Mouse (Mus musculus) liver, embryonic 14.5 days (tissue): Measurements from ENCODE around the gene Rab8b. TPM values are rescaled to one million over a fixed set of nuclear protein-coding genes. Genes with fewer than 3 reads are reported as not detected.

Experiments used
- ATAC-seq: fragments of 200-750 bp; cut with Nextera tagmentation; 2 replicates; pipeline ENCODE4 v1.8.0; 2017; ENCODE audit warnings: moderate number of reproducible peaks, mild to moderate bottlenecking, moderate library complexity; ENCODE audit not compliant: insufficient read depth
- DNase-seq, 3 experiments: peaks; one replicate each; pipeline ENCODE4 v3.0.0-alpha.2; 2012 to 2013; ENCODE audit warnings: low read depth in 3 of 3, low spot score in 3 of 3
- H3K27ac ChIP-seq: fragments of 300-500 bp; sonication (generic); 2 replicates; pipeline ENCODE4 v1.5.1; 2014; ENCODE audit warnings: moderate library complexity, mild to moderate bottlenecking, control low read depth, inconsistent platforms
- H3K27me3 ChIP-seq: fragments of 300-500 bp; sonication (generic); 2 replicates; pipeline ENCODE4 v1.6.1; 2014; ENCODE audit warnings: mild to moderate bottlenecking, low read length, moderate library complexity; ENCODE audit not compliant: control insufficient read depth, insufficient read depth
- H3K36me3 ChIP-seq: fragments of 300-500 bp; sonication (generic); replicated peaks from 2 replicates; pipeline ENCODE4 v1.6.1; 2014; ENCODE audit warnings: low read depth; ENCODE audit not compliant: control insufficient read depth, insufficient read depth
- H3K4me1 ChIP-seq, 2 experiments: fragments of 200-500 bp in 1 of 2; fragments of 300-500 bp in 1 of 2; sonication (generic) in 1 of 2; replicated peaks; 2 replicates each; pipeline ENCODE4 v1.6.1; 2012 to 2014; ENCODE audit warnings: antibody characterized with exemption in 1 of 2, inconsistent platforms in 1 of 2, low read length in 1 of 2; ENCODE audit not compliant: control insufficient read depth in 2 of 2, insufficient read depth in 2 of 2
- H3K4me2 ChIP-seq: fragments of 300-500 bp; sonication (generic); 2 replicates; pipeline ENCODE4 v1.6.1; 2014; ENCODE audit warnings: low read depth, mild to moderate bottlenecking, control low read depth, moderate library complexity
- H3K4me3 ChIP-seq, 2 experiments: fragments of 200-500 bp in 1 of 2; fragments of 300-500 bp in 1 of 2; sonication (generic) in 1 of 2; 2 replicates each; pipeline ENCODE4 v1.5.1; 2012 to 2014; ENCODE audit warnings: low read depth in 2 of 2, low read length in 2 of 2, mild to moderate bottlenecking in 2 of 2, control low read depth in 1 of 2, inconsistent platforms in 1 of 2, moderate library complexity in 1 of 2; ENCODE audit not compliant: insufficient read depth in 1 of 2
- H3K9ac ChIP-seq: fragments of 300-500 bp; sonication (generic); replicated peaks from 2 replicates; pipeline ENCODE4 v1.6.1; 2014; ENCODE audit warnings: mild to moderate bottlenecking, control low read depth, moderate library complexity
- H3K9me3 ChIP-seq: fragments of 300-500 bp; sonication (generic); 2 replicates; pipeline ENCODE4 v1.6.1; 2016; ENCODE audit warnings: low read length, mixed read lengths; ENCODE audit not compliant: control insufficient read depth
- CTCF ChIP-seq: IDR thresholded peaks from 2 replicates; pipeline ENCODE4 v1.5.1; 2016; ENCODE audit warnings: antibody characterized with exemption, low read depth, control low read depth
- EP300 ChIP-seq: IDR thresholded peaks from 2 replicates; pipeline ENCODE4 v1.6.1; 2016; ENCODE audit warnings: antibody characterized with exemption, low read depth
- WGBS: fragments of 180-500 bp; shearing (Covaris S2); extraction: QIAGEN DNeasy Blood & Tissue Kit; methylation state at CpG from one replicate; pipeline ENCODE4 v1.1.7; 2014; ENCODE audit not compliant: insufficient replicate concordance; 5-methylcytosine and 5-hydroxymethylcytosine counted together
- polyA plus RNA-seq, 2 experiments: library from polyadenylated mRNA; depleted of rRNA in 1 of 2; stranded (reverse) in 1 of 2; unstranded in 1 of 2; fragments of >200 nt; fragmentation: Nextera tagmentation in 1 of 2; extraction: Ambion mirVana in 1 of 2; gene quantifications; 2 replicates each; pipeline versions ENCODE4 v1.2.1 to v1.2.3; 2012 to 2014

The Rab8b gene
- polyA plus RNA-seq, 2 experiments = 18.3 to 20.6 TPM

DNA sequence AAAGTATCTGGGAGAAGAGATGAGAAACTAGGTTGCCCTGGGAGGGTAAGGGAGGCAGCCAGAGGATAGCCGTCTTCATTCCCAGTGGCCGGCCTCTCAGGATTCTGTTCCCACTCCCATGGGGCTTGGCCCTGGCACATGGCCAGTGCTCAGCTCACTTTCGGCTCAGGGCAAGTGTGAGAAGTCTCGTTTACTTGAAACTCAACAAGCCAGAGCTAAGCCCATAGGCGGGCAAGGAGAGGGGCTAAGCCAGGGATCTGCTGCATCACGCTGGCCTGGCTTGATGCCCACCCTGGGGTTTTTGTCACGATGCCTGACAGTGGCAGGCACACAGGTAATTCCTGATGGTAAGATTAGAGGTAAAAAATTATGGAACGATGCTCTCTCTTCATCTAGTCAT is 18.0 kb upstream of the Rab8b start:
- no peak for ATAC-seq
- DNase-seq = no peak
- Histone ChIP-seq H3K9ac (no peak overlapping the region), H3K36me3 (no peaks in the 10 kb centered on the region), H3K27me3 (no peaks in the 10 kb centered on the region), H3K27ac (no peak overlapping the region), H3K4me3 (no peak overlapping the region), H3K4me1 (no peaks in the 10 kb centered on the region), H3K4me2 (no peak overlapping the region), H3K9me3 (no peaks in the 10 kb centered on the region)
- WGBS = 70% methylated on average over 8 of the region's 8 CpGs
- TF ChIP-seq CTCF = no peak
- no peak for TF ChIP-seq EP300

DNA sequence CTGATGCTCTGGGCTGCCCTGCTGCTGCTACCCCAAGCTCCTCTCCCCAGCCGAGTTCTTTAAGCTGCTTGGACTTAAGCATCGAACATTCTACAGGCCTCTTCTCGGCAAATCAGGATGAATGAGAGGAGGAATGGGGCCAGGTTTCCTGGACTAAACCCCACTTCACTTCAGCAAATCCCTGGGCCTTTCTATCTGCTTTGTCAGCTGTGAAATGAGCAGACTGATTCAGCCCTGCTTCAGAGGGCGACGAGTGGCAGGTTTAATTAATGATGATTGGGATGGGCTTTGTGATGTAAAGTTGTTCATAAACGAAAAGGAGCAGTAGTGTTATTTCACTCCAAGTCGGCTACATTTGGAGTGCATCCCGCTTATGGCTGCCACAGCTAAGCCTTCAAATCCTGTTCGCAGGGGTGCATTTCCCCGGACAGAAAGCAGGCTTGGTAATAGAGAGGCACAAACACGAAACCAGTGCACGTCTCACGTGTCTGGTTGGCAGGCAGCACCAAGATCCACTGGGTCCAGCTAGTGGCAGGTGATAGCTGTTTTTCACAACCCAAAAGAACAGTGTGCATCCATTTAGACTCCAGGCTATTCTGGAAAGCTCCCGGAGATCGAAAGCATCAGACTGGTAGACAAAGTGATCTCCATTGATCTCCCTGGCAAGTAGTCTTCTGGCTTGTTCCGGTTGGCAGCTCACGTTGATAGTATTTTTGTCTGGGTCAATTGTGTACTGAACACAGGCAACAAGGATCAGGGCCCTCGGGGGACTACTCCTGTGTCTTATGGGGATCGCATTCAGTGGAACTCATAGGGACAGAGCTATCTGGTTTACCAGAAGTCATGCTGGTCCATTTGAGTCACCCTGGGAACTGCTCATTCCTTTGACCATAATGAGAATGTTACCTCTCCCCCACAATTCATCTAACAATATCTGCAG is 14.7 kb upstream of the Rab8b start:
- DNase-seq (no peak), ATAC-seq (no peak)
- WGBS = 77% methylated on average over 19 of the region's 19 CpGs
- no peaks in the 10 kb centered on the region for H3K36me3 ChIP-seq
- no peaks in the 10 kb centered on the region for H3K4me1 ChIP-seq
- no peak overlapping the region for H3K27ac ChIP-seq
- no peak overlapping the region for H3K4me2 ChIP-seq
- no peaks in the 10 kb centered on the region for H3K9me3 ChIP-seq
- no peaks in the 10 kb centered on the region for H3K27me3 ChIP-seq
- no peak overlapping the region for H3K9ac ChIP-seq
- TF ChIP-seq CTCF = no peak
- no peak for TF ChIP-seq EP300
- no peak overlapping the region for H3K4me3 ChIP-seq

DNA sequence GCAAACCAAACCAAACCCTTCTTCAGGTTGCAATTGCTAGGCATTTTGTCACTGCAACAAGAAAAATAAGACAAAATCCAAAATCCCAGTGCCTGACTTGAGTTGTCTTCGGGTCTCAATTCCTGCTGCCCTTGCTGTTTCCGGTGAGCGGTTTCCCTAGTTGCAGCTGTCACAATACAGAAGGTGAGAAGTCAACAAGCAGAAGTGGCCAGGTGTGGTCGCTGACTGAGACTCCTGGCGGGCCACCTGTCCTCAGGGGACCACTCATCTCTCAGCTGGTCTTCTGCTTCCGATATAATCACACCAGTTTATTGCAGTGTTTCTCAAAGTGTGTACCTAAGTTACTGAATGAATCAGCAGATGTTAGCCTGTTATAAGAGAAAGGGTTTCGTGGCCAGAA is 10.9 kb upstream of the Rab8b start:
- DNase-seq = no peak
- no peak overlapping the region for H3K9ac ChIP-seq
- H3K27ac ChIP-seq = no peak overlapping the region
- WGBS = 55% methylated on average over 7 of the region's 7 CpGs
- no peak for TF ChIP-seq EP300
- TF ChIP-seq CTCF = no peak
- no peaks in the 10 kb centered on the region for H3K27me3 ChIP-seq
- no peak overlapping the region for H3K4me2 ChIP-seq
- H3K4me1 ChIP-seq = no peaks in the 10 kb centered on the region
- H3K4me3 ChIP-seq = no peak overlapping the region
- no peaks in the 10 kb centered on the region for H3K9me3 ChIP-seq
- no peaks in the 10 kb centered on the region for H3K36me3 ChIP-seq
- ATAC-seq = no peak

DNA sequence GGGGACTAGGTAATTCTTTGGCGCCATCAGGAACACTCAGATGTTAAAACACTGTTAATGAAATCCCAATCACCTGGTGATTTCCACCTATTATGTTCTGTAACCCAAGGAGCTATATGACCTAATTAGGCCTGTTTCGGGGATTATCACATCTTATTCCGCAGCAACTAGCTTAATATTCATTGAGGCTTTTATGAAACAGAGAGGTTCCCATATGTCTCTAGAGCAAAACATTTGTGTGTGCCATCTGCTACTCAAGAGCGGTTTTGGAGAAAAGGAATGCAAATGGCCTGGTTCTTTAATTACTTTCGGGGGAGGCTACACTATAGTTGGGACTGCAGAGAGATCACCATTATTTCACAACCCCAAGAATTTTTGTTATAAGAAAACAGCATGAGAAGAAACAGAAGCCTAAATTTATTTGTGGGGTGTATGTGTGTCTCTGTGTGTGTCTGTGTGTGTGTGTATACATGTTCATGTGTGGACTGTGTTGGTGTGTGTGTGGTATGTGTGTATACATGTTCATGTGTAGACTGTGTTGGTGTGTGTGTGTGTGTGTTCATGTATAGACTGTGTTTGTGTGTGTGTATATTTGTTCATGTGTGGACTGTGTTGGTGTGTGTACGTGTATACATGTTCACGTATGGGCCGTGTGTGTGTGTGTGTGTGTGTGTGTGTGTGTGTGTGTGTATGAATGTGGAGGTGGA is 8.4 kb upstream of the Rab8b start:
- ATAC-seq (no peak), DNase-seq (no peak)
- no peak overlapping the region for H3K4me3 ChIP-seq
- WGBS = 79% methylated on average over 8 of the region's 8 CpGs
- H3K9ac ChIP-seq = no peak overlapping the region
- no peaks in the 10 kb centered on the region for H3K4me1 ChIP-seq
- no peaks in the 10 kb centered on the region for H3K36me3 ChIP-seq
- no peak overlapping the region for H3K4me2 ChIP-seq
- no peaks in the 10 kb centered on the region for H3K27me3 ChIP-seq
- TF ChIP-seq EP300 (no peak), CTCF (no peak)
- no peak overlapping the region for H3K27ac ChIP-seq
- no peaks in the 10 kb centered on the region for H3K9me3 ChIP-seq

DNA sequence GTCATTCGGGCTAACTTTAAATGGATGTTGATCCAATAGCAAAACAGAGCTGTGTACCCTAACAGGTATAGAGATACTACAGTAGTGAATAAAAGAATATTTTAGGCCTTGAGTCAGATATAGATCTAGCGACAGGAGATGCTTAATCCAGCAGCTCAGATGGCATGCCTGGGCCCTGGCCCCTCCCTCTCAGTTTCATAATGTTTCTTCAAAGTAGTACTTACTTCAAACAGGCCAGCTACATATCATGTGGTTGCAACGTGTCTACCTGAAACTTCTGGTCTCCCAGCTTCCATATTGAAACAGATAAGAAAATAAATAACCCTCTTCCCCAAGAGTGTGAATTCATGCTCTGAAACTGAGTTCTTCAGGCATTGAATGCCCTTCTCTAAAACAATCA is 6.4 kb upstream of the Rab8b start:
- Histone ChIP-seq H3K9ac (no peak overlapping the region), H3K9me3 (no peaks in the 10 kb centered on the region), H3K4me1 (peaks cover 4% of the 10 kb centered on the region in 2 experiments; a peak in 2 of 4 replicates), H3K36me3 (no peaks in the 10 kb centered on the region), H3K4me3 (no peak overlapping the region), H3K4me2 (no peak overlapping the region), H3K27ac (no peak overlapping the region), H3K27me3 (no peaks in the 10 kb centered on the region)
- TF ChIP-seq CTCF (no peak), EP300 (no peak)
- no peak for ATAC-seq
- no peak for DNase-seq
- WGBS = 55% methylated on average over 3 of the region's 3 CpGs
